Mouse (Mus musculus) stomach, embryonic 16.5 days (tissue): ENCODE measurements around the gene Gm5737. TPM values are rescaled to one million over a fixed set of nuclear protein-coding genes. Genes with fewer than 3 reads are reported as not detected.

ENCODE experiments used
- ATAC-seq: fragments of 200-750 bp; cut with Nextera tagmentation; 2 replicates; pipeline ENCODE4 v1.8.0; 2017; ENCODE audit warnings: moderate number of reproducible peaks, moderate TSS enrichment; ENCODE audit not compliant: insufficient read depth, low FRiP score
- H3K27ac ChIP-seq: fragments of 300-500 bp; sonication (generic); 2 replicates; pipeline ENCODE4 v1.5.1; 2014; ENCODE audit warnings: low read length
- H3K27me3 ChIP-seq: fragments of 300-500 bp; sonication (generic); 2 replicates; pipeline ENCODE4 v1.6.1; 2014; ENCODE audit warnings: low read length, control low read depth, mixed read lengths; ENCODE audit not compliant: control insufficient read depth, insufficient read depth
- H3K36me3 ChIP-seq: fragments of 300-500 bp; sonication (generic); 2 replicates; pipeline ENCODE4 v1.6.1; 2014; ENCODE audit warnings: low read length; ENCODE audit not compliant: control insufficient read depth, insufficient read depth
- H3K4me1 ChIP-seq: fragments of 300-500 bp; sonication (generic); 2 replicates; pipeline ENCODE4 v1.6.1; 2014; ENCODE audit warnings: low read length, control low read depth, mixed read lengths; ENCODE audit not compliant: control insufficient read depth, insufficient read depth
- H3K4me2 ChIP-seq: fragments of 300-500 bp; sonication (generic); 2 replicates; pipeline ENCODE4 v1.6.1; 2014; ENCODE audit warnings: low read depth, low read length, mixed read lengths
- H3K4me3 ChIP-seq: fragments of 300-500 bp; sonication (generic); replicated peaks from 2 replicates; pipeline ENCODE4 v1.5.1; 2014; ENCODE audit warnings: mild to moderate bottlenecking, low read length
- H3K9ac ChIP-seq: fragments of 300-500 bp; sonication (generic); 2 replicates; pipeline ENCODE4 v1.6.1; 2014; ENCODE audit warnings: low read length
- H3K9me3 ChIP-seq: fragments of 300-500 bp; sonication (generic); replicated peaks from 2 replicates; pipeline ENCODE4 v1.6.1; 2016; ENCODE audit warnings: low read length, control low read depth; ENCODE audit not compliant: control insufficient read depth
- WGBS: fragments of 180-500 bp; shearing (Covaris S2); extraction: QIAGEN DNeasy Blood & Tissue Kit; methylation state at CpG from one replicate; pipeline ENCODE4 v1.1.7; 2014; 5-methylcytosine and 5-hydroxymethylcytosine counted together
- polyA plus RNA-seq: library from polyadenylated mRNA; unstranded; fragments of >200 nt; fragmentation: Nextera tagmentation; extraction: Ambion mirVana; gene quantifications from 2 replicates; pipeline ENCODE4 v1.2.1, GENCODE M21; 2015

Gene Gm5737
- polyA plus RNA-seq, 1 experiment from 2014 or later = not detected

DNA sequence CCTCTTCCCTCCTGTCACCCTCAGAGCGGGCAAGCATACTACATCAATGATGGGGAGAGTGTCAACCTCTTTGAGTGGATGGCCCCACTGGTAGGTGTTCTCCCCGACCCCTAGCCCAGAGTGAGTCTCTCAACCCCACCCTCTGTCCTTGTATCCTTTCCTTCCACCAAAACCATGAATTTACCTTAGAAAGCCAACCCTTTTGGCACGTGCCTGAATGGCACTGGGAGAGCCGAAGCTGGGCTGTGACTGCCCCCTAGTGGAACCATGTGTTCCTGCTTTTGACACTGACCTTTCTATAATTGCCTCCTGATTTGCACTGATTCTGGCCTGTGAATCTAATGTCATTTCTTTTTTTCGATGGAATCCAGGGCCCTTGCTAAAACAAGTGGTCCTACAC is 11.1 kb downstream of the Gm5737 start:
- Histone ChIP-seq H3K4me3 (no peak overlapping the region), H3K36me3 (no peaks in the 10 kb centered on the region), H3K4me1 (no peaks in the 10 kb centered on the region), H3K4me2 (no peak overlapping the region), H3K9ac (no peak overlapping the region), H3K27me3 (no peaks in the 10 kb centered on the region), H3K27ac (no peak overlapping the region), H3K9me3 (no peaks in the 10 kb centered on the region)
- ATAC-seq = no peak
- WGBS = 23% methylated on average over 5 of the region's 5 CpGs

DNA sequence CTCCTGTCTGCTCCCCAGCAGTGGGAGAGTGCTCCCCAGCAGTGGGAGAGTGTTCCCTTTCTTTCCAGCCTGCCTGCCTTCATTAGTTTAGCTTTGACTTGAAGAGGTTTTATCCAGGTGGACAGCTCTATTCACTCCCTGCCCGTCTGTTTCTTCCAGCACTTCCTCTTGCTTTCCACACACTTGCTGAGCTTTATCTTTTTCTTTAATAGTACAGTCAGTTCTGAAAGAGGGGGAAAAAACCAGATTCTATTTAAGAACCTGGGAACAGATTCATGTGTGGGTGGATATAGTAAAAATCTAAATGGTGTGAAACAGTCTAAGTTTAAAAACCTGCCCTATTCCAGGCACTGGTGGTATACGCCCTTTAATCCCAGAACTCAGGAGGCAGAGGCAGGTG is 12.9 kb downstream of the Gm5737 start:
- ATAC-seq = no peak
- H3K27ac ChIP-seq = no peak overlapping the region

DNA sequence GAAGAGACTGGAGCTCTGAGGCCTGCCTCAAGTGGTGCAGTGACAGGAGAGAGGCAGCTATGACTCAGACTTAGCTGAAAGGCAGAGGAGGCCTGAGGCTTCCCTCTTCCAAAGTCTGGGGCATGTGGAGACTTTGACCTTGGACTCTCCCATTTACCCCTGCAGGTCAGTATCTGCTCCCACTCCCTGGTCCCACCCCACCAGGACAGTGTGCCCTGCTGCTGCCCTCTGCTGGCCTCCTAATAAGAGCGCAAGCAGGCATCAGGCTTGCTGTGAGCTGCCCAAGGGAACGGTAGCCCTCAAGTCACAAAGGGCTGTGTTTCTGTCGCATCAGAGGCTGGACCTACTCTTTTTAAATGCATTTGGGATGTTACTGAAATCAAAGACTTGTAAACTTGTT is 14.2 kb downstream of the Gm5737 start:
- no peak overlapping the region for H3K27ac ChIP-seq
- H3K4me2 ChIP-seq = no peak overlapping the region
- H3K27me3 ChIP-seq = no peaks in the 10 kb centered on the region
- no peak overlapping the region for H3K9ac ChIP-seq
- no peaks in the 10 kb centered on the region; the same call in 1 of the 2 replicates for H3K4me1 ChIP-seq
- no peaks in the 10 kb centered on the region for H3K9me3 ChIP-seq
- no peaks in the 10 kb centered on the region for H3K36me3 ChIP-seq
- no peak for ATAC-seq
- no peak overlapping the region for H3K4me3 ChIP-seq
- WGBS = 18% methylated on average over 3 of the region's 3 CpGs

More for the DNA sequence above, 12.9 kb downstream of the Gm5737 start:
- no peak overlapping the region for H3K4me2 ChIP-seq
- WGBS = 58% methylated on average over 2 of the region's 2 CpGs
- no peaks in the 10 kb centered on the region for H3K36me3 ChIP-seq
- H3K9me3 ChIP-seq = no peaks in the 10 kb centered on the region
- no peaks in the 10 kb centered on the region; the same call in 1 of the 2 replicates for H3K4me1 ChIP-seq
- no peaks in the 10 kb centered on the region for H3K27me3 ChIP-seq
- no peak overlapping the region for H3K9ac ChIP-seq
- no peak overlapping the region for H3K4me3 ChIP-seq

DNA sequence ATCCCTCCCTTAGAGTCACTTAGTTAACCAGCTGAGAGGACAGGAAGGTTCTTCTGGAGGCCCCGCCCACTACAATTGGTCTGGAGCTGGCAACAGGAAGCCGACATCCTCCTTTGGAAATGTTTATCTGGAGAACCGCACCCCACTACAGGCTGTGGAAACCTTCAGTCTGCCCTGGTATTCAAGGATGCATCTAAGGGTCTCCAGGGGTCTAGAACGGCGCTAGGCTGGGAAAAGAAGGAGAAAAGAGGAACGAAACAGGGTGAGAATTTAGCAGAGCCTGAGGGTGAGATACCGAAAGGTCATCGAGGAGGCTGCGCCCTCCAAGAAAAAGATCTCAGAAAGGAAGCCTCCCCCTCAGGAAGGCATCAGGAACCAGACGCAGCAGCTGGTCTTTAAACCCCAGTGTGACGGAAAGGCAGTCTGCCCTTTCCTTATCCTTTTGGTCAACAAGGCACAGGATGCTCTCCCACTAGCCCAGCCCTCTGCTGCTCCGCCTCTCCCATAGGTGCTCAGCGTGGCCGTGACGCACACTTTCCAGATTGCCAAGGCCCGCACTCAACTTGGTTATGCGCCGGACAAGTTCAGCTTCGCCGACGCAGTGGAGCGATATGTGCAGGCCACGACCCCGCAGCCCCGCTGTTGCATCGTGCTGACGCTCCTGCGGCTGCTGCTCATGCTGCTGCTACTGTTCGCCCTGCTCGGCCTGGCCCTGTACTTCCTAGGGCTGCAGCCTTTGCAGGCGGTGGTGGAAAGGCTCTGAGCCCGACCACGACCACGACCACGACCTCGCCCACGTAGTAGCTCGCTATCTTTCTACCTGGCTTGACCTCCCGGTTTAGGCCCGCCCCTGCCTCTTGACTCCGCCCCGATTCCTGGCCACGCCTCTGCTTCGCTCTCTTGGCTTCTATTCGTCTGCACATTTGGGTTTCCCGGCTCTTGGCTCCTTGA is 18.5 kb downstream of the Gm5737 start:
- Histone ChIP-seq H3K4me1 (no peaks in the 10 kb centered on the region; the same call in 1 of the 2 replicates), H3K4me3 (peak overlapping the region; percentile 68), H3K9ac (peak overlapping the region; percentile 73), H3K4me2 (peak overlapping the region; percentile 94), H3K9me3 (no peaks in the 10 kb centered on the region), H3K36me3 (no peaks in the 10 kb centered on the region), H3K27me3 (no peaks in the 10 kb centered on the region), H3K27ac (peak overlapping the region; percentile 64)
- WGBS = under 1% methylated on average over 46 of the region's 46 CpGs
- ATAC-seq = peak; percentile 35; the same call in 1 of the 2 replicates

DNA sequence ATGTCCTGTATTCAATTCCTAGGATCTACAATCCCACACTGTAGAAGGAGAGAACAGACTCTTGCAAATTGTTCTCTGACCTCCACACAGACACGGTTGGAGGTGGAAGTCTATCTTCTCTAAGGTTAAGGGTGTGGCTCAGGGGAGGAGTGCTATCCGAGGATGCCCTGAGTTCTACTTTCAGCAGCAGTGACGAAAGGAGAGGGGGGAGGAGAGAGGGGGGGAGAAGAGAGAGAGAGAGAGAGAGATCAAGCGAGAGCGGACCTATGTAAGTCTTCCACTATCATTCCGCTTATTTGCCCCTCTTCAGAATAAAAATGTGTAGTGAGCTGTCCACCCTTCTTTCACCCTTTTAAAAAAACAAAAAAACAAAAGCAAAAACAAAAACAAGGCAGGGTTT is 22.3 kb downstream of the Gm5737 start:
- H3K27me3 ChIP-seq = no peaks in the 10 kb centered on the region
- H3K4me1 ChIP-seq = no peaks in the 10 kb centered on the region; the same call in 1 of the 2 replicates
- H3K4me3 ChIP-seq = peak overlapping the region; percentile 73
- ATAC-seq = no peak
- H3K4me2 ChIP-seq = peak overlapping the region; percentile 55
- no peaks in the 10 kb centered on the region for H3K36me3 ChIP-seq
- no peaks in the 10 kb centered on the region for H3K9me3 ChIP-seq
- 45% methylated on average over 6 of the region's 6 CpGs for WGBS
- peak overlapping the region; percentile 64; the same call in 1 of the 2 replicates for H3K9ac ChIP-seq
- 0 out of 2 replicates have a peak overlapping the region, but pooled peaks have one; percentile 79 for H3K27ac ChIP-seq

DNA sequence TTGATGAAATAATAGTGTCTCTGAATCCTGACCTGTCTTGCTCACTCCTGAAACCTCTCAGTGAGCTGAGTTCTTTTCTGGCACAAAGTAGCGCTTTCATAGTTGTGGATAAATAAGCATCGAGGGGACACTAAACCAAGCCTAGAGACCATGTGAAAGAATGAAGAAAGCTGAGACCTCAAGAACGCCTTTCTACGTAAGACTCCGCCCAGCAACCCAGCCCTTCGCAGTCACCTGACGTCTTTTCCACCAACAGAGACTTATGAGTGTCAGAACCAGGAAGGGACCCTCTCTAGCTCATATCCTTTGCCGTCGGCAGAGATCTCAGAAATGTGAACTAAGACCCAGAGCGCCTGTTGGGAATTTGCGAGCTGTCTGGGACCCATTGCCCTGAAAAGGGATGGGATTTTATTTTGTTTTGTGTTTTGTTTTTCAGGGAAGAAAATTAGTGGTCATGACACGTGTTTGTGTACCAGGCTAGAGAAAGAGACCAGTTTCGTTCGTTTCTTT is 22.8 kb downstream of the Gm5737 start:
- no peaks in the 10 kb centered on the region for H3K36me3 ChIP-seq
- H3K9me3 ChIP-seq = no peaks in the 10 kb centered on the region
- H3K27me3 ChIP-seq = no peaks in the 10 kb centered on the region
- H3K4me2 ChIP-seq = peak overlapping the region; percentile 55
- 8% methylated on average over 14 of the region's 14 CpGs for WGBS
- peak overlapping the region; percentile 79 for H3K27ac ChIP-seq
- ATAC-seq = peak; percentile 84
- H3K4me3 ChIP-seq = peak overlapping the region; percentile 73
- peak overlapping the region; percentile 64 for H3K9ac ChIP-seq
- no peaks in the 10 kb centered on the region; the same call in 1 of the 2 replicates for H3K4me1 ChIP-seq

DNA sequence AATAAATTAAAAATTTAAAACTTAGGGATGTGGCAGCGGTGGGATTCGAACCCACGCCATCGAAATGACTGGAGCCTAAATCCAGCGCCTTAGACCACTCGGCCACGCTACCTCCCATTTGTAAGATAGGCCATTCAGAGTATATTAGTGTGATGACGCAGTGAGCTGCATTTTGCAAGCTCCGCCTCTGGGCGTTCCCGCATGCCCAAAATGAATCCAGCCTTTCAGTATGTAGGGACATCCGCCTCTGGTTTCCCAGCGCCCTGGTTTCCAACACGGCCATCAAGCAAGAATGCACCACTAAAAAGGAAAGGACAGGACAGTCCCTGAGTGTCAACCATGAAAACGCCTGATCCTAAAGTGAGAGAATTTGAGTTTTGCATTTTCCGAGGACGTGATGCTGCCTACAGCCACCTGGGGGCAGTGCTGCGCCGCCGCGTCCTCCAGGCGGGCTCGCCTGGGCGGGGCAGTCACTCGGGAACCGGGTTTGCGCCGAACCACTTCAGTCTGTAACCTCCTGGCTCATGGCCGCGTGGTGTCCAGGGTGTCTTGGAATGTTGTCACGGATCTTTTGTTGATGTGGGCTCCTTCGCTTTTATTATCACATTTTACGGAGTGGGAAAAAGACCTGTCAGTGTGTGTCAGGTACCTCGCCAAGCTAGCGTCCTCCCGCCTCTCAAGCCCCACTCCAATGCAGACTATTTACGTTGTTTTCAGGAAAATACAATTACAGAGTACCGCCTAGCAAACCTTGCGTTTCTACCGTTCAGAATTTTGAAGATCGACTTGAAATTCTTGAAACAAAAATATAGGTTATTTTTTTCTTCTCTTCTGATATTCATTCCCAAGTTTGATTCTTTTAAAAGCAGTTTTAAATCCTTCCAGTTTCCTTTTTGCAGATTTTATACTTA is 23.5 kb downstream of the Gm5737 start:
- H3K9me3 ChIP-seq = no peaks in the 10 kb centered on the region
- under 1% methylated on average over 41 of the region's 41 CpGs for WGBS
- peak overlapping the region; percentile 78 for H3K9ac ChIP-seq
- peak overlapping the region; percentile 56 for H3K4me2 ChIP-seq
- no peaks in the 10 kb centered on the region for H3K4me1 ChIP-seq
- peak overlapping the region; percentile 83 for H3K27ac ChIP-seq
- no peaks in the 10 kb centered on the region for H3K27me3 ChIP-seq
- peak; percentile 89 for ATAC-seq
- peak overlapping the region; percentile 73 for H3K4me3 ChIP-seq
- H3K36me3 ChIP-seq = no peaks in the 10 kb centered on the region

DNA sequence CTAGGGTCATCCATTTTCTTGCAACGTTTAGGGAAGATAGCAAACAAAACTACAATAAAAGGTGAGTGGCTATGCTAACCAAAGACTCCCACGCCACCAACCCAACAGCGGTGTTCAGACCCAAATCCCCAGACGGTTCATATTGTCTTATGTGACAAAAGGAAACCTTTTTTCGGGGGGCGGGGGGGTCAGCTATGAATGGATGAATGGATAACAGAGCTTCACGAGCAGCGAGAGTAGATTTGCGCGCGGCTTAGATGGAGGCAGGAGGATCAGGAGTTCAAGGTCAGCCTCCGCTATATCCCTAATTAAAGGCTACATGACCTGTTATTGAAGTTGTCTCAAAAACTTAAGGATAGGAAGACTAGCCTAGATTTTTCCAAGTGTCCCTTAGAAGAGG is 24.2 kb downstream of the Gm5737 start:
- no peaks in the 10 kb centered on the region for H3K36me3 ChIP-seq
- H3K4me3 ChIP-seq = peak overlapping the region; percentile 73
- H3K9me3 ChIP-seq = no peaks in the 10 kb centered on the region
- ATAC-seq = no peak
- H3K27ac ChIP-seq = no peak overlapping the region
- H3K9ac ChIP-seq = peak overlapping the region; percentile 54
- no peaks in the 10 kb centered on the region for H3K4me1 ChIP-seq
- H3K27me3 ChIP-seq = no peaks in the 10 kb centered on the region
- WGBS = 7% methylated on average over 12 of the region's 12 CpGs
- H3K4me2 ChIP-seq = peak overlapping the region; percentile 56
